Mouse (Mus musculus): ENCODE results near the gene Pfdn2. TPM values are rescaled to one million over a fixed set of nuclear protein-coding genes. Genes with fewer than 3 reads are reported as not detected.
"Not testable (repeated sequence)": the region's sequence is repeated elsewhere in the genome, so short reads cannot be mapped to it uniquely, and the experiment has no call there.

Gene Pfdn2
- total RNA-seq (2021), result 100 to 1,000 TPM in 1 of 2 experiments, 10 to 100 TPM in 1; 93.9 to 107 TPM

DNA sequence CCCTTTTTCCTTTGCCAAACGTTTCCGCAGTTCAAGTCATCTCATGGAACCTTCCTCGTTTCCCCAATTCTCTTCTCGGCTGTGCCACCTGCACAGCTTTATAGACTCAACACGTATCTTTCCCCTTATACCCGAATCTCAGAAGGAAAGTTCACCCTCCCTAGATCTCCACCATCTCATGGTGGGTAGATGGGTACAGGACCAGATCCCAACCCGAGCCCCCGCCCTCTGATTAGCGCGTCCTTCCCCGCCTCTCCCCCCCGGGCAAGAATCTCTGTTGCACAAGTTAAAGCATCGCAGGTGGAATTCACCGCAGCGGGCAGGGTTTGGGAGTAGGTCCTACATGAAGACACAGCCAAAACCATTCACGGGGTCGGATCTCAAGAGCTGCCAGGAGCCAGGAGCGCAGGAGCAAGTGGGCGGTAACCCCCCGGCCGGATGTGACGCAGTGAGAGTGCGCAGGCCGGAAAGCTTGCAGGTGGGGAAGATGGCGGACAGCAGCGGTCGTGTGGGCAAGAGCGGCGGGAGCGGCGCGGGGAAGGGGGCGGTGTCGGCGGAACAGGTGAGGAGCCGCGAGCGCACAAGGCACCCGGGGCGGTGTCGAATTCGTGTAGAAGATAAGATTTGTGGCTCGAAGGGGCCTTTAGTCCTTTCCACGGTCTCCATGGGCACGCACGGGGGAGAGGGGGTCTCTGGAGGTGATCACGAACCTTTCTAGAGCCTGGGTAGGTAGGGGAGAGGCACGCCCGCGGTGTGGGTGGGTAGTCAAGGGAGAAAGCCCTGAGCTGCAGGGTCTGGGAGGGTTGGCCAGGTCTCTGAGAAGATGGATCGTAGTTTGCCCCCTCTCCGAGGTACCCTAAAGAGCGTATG, at the start of gene Pfdn2, which contains the start of gene Nit1:
TSS of gene Pfdn2 (plus strand) at position 446 of the 870 bp plus-strand sequence.
TSS of gene Nit1 (minus strand) at position 422 of the 870 bp plus-strand sequence.
- intact Hi-C loops (cut with DNase I), result no loop called here
- peak; percentile 92 to 94 for DNase-seq (ENCODE audit: extremely low spot score in 1 of 2, low spot score in 2 of 2)

DNA sequence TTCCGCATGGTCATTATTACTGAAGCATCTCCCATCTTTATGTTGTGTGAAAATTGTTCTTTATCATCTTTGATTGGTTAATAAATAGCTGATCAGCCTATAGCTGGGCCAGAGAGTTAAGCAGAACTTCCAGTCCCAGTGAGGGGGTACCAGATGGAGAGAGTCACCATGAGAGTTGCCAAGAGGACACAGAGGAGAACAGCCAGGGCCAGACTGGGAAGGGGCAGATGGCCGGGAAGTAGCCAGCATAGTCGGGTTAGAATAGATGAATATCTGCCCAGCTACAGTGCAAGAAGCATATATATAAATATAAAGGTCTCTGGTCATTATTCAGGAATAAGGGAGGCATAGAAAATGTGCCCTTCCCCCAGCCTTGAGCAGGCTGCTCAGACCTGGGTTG, 47.2 kb upstream of the Pfdn2 start:
- intact Hi-C loops (cut with DNase I), result no loop called here

DNA sequence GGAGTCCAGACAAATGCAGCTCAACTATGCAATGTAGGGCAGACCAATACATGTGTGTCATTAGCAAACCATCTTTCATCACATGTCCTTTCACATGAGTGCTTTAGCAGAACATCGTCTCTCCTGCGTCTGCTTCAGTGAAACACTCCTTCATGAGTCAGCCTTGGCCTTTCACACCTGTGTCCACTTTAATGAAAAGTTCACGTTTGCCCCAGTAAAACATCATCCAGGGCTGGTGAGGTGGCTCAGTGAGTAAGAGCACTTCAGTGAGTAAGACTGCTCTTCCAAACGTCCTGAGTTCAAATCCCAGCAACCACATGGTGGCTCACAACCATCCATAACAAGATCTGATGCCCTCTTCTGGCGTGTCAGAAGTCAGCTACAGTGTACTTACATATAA, 39.3 kb upstream of the Pfdn2 start:
- DNase-seq (ENCODE audit: extremely low spot score in 1 of 2, low spot score in 2 of 2); intact Hi-C loops (cut with DNase I): not testable (repeated sequence)

More for the DNA sequence above, 47.2 kb upstream of the Pfdn2 start:
- no peak for DNase-seq (ENCODE audit: extremely low spot score in 1 of 2, low spot score in 2 of 2)

DNA sequence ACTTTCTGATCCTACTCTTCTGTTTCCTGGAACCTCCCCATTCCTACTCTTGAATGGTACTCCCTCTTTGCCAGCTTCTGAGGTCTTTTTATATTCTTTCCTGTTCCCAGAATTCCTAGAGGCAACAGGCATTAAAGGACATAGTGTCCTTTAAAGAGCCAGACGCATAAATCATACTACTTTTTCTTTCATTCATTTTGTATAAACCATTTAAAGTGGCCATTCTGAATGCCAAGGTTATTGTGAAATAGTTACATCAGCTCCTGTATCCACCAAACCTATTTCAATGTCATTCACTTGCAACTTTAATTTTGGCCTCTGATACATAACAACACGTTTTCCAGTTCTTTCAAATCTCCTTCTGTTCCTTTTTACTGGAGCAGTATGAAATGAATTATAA, 36.1 kb upstream of the Pfdn2 start:
- DNase-seq (ENCODE audit: extremely low spot score in 1 of 2, low spot score in 2 of 2), result no peak
- intact Hi-C loops (cut with DNase I), result no loop called here

DNA sequence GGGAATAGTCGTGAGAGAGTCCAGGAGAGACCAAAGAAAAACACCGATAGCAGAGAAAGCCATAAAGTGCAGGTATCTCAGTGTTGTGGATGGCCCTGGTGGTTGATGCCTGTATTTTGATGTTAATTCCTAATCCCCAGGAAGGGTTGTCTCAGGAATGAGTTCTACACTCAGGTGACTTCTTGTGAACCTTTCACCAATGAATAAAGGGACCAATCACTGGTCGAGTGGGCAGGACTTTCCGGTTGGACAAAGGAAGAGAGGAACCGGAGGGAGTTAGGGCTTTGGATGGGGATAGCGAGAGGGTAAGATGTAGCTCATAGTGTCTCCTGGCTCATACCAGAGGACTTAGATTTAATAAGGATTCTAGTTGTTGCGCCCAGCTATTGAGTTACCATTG, 25.7 kb upstream of the Pfdn2 start:
- intact Hi-C loops (cut with DNase I), result loop anchor here (5.0 kb wide), 1 partner anchor 38 kb away; no protein-coding TSS in a partner anchor
- no peak for DNase-seq (ENCODE audit: extremely low spot score in 1 of 2, low spot score in 2 of 2)

DNA sequence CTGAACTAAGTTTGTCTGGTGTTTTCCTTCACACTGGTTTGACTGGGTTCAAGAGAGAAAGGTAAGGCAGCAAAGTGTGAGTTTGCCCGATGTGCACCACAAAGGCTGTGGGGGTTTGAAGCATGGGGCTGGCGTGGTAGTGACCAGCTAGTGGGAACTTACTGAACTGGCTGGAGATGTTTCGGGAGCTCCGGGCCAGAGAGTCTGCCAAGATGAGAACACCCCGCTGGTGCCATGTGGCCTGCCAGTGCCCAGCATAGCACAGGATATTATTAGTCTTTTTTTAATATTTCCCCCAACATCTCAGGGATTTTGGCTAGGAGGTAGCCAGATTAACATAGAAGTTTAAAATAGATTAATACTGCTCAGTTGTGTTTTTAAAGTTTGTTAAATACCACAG, 25.3 kb upstream of the Pfdn2 start:
- intact Hi-C loops (cut with DNase I), result loop anchor here (5.0 kb wide), 1 partner anchor 37 kb away; no protein-coding TSS in a partner anchor
- DNase-seq (ENCODE audit: extremely low spot score in 1 of 2, low spot score in 2 of 2), result no peak

DNA sequence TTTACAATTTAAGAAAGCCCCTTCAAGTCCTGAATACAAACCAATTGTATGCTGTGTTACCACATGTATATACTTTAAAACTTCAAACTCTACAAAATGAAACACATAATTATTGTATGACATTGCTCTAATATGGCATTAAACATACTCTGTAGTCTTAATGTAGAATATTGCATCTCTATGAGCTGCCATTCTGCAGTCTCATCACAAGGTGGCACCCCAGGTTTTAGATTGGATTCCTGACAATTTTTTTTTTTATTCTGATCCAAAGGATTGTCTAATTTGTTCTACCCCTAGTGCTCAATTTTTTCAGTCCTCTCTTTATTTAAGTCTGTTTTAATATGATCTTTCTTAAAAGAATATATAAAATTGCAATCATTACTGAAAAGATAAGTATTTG, 24.1 kb upstream of the Pfdn2 start:
- intact Hi-C loops (cut with DNase I), result loop anchor here (5.0 kb wide), 1 partner anchor 36 kb away; no protein-coding TSS in a partner anchor
- DNase-seq (ENCODE audit: extremely low spot score in 1 of 2, low spot score in 2 of 2), result no peak

DNA sequence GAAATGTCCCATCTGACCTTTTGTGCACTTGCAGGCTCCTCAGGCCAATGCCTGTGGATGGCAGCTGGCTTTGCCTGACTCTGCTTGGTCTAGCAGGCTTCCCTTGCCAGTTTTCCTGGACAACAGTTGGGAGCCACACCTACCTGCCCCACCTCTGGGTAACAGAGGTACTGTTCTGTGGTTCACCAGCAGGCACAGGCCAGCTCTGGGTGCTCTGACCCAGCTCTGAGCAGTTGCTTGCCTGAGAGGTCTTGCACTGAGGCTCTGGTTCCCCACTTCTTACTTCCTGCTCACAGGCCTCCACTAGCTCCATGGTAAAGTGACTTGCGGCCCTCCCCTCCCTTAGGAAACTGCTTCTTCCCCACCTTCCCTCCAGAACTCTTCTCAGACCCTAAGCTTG, 23.5 kb upstream of the Pfdn2 start:
- DNase-seq (ENCODE audit: extremely low spot score in 1 of 2, low spot score in 2 of 2), result no peak
- intact Hi-C loops (cut with DNase I), result loop anchor here (5.0 kb wide), 1 partner anchor 35 kb away; no protein-coding TSS in a partner anchor

DNA sequence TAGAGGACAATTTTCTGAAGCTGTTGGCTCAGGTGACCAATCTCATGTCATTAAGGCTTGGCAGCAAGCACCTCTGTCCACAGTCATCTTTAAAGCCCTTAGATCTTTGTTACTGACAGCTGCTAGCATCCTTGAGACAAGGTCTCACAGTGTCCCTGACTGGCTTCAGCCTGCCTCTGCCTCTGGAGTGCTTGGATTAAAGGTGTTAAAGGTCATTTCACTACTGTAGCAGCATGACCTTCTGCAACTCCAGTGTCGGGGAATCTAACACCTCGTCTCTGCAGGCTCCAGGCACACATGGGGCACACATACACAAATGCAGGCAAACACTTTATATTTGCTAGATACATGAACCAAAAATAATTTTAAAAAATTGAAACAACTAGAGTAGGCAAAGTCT, 19.9 kb upstream of the Pfdn2 start:
- no peak for DNase-seq (ENCODE audit: extremely low spot score in 1 of 2, low spot score in 2 of 2)
- intact Hi-C loops (cut with DNase I), result no loop called here

DNA sequence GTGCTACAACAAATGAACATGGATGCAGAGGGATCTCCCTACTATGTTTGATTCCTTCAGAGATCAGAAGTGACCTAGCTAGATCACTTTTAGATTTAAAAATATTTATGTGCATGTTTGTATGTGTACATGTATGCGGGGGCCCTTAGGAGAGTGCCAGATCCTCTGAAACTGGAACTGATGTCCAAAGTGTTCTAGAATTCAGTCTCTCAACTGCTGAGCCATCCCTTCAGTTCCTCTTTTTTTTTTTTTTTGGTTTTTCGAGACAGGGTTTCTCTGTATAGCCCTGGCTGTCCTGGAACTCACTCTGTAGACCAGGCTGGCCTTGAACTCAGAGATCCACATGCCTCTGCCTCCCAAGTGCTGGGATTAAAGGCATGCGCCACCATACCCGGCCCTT, 18.9 kb upstream of the Pfdn2 start:
- intact Hi-C loops (cut with DNase I); DNase-seq (ENCODE audit: extremely low spot score in 1 of 2, low spot score in 2 of 2): not testable (repeated sequence)

DNA sequence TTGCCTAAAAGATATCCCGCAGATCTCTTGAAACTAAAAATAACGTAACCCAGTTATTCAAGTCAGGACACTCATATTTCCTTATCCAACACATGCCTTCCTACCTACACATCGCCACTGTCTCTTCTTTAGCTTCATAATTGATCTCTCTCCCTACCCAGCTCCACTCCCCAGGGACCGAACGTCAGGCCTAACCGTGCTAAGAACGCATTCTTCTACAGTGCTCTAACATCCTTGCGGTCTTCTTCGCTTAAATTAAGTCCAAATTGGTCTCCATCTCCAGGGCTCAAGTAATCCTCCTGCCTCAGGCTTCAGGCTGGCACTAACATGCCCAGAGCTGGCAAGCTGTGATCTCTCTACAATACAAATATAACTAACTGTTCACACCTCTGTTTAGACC, 17.2 kb upstream of the Pfdn2 start:
- intact Hi-C loops (cut with DNase I), result loop anchor here (2.0 kb wide), 1 partner anchor 33 kb away; the partner anchor contains the start of gene Ufc1
- DNase-seq (ENCODE audit: extremely low spot score in 1 of 2, low spot score in 2 of 2), result no peak

DNA sequence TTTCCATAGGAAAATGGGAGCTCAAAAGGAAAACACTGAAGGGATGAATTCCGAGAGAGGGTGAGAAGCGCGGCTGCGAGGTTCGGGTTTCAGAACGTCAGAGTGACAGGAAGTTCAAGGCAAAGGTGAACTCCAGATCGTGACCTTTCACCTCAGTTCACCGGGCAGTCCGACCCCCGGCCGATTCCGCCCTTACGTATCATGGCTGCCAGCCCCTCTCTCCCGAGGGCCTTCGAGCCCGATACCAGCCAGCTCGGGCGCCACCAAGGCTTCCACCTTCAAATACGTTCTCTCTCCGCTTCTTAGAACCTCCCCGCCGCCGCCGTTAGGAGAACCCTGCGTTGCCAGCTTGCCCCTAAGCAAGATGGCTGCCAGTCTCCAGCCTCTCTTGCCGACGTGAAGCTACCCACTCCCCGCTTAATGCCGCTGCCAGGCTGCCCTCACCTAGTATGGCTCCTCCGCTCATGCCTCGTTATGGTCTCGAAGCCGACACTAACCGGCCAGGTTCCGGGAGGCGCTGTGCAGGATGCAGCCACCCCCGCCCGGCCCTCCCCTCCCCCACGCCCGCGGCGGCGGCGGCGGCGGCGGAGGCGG, 16.5 kb upstream of the Pfdn2 start, which contains the start of gene Dedd:
TSS of gene Dedd (plus strand) at position 307 of the 594 bp plus-strand sequence.
- intact Hi-C loops (cut with DNase I), result loop anchor here (2.0 kb wide), 1 partner anchor 34 kb away; the partner anchor contains the start of gene Ufc1
- peak; percentile 95 for DNase-seq (ENCODE audit: extremely low spot score in 1 of 2, low spot score in 2 of 2)

DNA sequence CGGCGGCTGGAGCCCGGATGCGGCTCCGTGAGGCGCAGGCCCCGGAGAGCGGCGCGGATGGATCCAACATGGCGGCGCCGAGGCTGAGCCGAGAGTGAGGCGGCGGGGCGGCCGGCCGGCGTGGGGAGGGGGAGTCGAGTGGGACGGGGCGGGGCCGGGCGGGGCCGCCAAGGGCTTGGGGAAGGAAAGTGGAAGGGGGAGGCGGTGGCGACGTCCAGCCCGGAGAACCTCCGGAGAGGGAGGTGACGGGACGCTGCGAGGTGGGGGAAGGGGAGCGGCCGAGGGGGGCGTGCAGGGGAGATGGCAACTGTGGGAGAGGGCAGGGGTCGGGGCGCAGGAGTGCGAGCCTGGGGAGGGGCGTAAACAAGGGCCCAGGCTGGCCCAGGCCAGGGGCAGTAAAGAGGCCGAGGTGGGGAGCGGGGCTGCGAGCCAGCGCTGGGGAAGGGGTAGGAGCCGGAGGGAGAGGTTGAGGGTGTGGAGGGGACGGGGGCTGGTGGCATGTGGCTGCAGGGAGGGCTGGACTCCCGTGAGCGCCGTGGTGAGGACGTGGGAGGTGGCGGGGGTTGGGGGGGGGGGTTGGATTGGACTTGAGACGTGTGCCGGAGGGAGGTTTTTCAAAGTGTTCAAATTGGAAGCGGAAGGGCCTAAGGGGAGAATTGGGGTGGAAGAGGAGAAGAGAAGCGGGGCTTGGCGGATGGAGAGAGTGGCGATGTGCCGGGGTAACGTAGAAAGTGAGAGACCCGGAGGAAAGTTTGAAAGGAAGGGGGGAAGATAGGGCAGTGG, 15.8 kb upstream of the Pfdn2 start:
- peak; percentile 33 to 91 for DNase-seq (ENCODE audit: extremely low spot score in 1 of 2, low spot score in 2 of 2)
- intact Hi-C loops (cut with DNase I), result loop anchor here (2.0 kb wide), 1 partner anchor 35 kb away; the partner anchor contains the start of gene Ufc1

DNA sequence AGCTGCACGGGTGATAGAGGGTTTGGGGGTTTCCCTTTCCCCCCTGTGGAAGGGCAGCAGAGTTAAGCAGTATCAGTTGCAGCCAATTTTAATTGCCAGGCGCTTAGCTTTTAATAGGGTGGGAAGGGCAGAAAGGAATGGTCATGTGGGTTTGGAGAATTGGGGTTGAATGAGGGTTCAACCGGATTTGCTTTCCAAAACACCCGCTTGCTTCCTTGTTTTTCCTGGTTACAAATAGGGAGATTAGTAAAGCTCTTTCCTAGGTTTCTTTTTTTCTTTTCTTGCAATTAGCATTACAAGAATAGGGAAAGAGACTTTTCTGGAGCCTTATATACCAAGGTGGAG, 15.3 kb upstream of the Pfdn2 start:
- no peak for DNase-seq (ENCODE audit: extremely low spot score in 1 of 2, low spot score in 2 of 2)
- intact Hi-C loops (cut with DNase I), result no loop called here

DNA sequence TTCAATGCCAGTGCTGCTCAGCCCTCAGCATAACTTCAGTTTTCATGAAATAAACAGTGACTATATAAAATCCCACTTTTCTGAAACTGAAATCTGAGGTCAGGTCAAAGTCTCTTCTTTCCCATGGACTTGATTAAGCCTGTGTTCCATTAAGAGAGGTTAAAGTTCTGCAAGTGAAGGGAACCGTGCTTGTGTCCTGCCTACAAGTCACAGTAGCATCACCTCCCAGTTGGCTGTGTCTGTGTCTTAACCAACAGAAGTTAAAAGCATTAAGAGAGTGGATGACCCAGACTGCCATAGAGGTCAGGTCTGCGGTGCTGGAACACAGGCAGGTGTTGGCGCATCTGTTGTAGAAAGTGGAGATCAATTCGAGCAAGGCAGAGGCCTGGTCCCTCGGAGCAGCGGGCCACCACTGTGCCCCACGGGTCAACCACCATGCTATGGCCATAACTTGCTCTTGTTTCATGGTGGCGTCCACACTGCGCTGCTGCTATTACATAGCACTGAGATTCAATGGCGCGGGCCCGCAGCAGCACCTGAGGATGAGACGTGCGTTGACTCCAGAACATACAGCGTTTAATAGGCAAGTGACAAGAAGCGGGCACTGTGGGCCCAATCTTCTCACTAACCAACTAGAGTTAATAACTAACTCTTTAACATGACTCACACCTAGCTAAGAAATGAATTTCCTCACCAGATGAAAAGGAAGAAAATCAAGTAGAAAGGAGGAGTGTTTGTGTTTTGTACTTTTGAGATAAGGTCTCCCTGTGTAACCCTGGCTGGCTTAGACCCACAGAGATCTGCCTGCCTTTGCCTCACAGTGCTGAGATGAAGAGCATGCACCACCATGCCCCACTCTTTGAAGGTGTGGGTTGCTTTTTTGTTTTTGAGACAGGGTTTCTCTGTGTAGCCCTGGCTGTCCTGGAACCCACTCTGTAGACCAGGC, 2.9 kb upstream of the Pfdn2 start:
- DNase-seq (ENCODE audit: extremely low spot score in 1 of 2, low spot score in 2 of 2), result no peak
- intact Hi-C loops (cut with DNase I), result no loop called here

DNA sequence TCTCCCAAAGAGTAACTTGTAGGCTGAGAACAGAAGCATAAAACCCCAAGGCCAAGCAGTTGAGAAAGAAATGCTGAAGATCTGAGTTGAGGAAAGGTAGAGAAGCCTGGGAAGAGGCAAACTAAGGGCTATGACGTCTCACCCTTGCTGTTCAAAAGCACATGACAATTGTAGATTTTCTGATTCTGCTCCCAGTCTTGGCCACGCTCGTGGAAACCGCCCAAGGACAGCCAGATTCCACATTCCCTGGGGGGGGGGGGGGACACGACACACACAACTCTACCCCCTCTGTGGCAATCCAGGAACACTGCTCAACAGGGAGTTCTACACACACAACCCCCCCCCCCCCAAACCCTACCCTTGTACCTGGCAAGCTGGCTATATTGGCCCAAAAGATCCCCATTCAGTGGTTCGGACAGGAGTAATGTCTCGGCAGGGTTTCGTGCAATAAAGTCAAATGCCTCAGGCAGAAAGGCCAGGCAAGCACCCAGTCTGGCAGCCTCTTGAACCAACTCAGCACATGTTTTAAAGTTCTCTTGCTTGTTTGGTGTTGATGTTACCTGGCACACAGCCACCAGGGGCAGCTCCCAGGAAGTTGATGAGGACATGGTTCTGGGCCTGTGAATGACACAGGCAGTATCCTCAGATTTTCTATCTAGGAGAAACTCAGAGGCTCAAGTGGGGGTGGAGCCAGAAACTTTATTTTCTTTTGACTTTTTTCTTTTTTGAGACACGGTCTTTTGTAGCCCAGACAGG, 1.4 kb upstream of the Pfdn2 start:
- intact Hi-C loops (cut with DNase I), result no loop called here
- DNase-seq (ENCODE audit: extremely low spot score in 1 of 2, low spot score in 2 of 2), result peak in 1 of 2 experiments; percentile 58

DNA sequence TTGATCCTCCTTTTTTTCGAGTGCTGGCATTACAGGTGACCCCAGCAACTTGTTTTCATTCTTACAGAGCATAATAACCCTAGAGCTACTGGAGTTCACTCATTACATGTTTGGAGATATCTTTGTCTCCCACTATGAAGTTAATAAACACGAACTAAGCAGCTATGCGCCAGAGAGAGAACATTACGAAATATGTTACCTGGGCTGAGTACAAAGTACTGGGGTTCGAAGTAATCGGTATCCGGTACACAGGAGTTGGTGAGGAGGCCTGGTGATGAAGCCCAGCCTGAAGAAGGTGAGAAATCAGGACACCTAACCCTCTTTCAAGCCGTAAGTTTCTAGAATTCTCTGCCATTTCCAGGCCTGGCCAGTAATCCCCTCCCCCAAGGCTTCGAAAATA, 755 bp upstream of the Pfdn2 start:
- DNase-seq (ENCODE audit: extremely low spot score in 1 of 2, low spot score in 2 of 2), result no peak
- intact Hi-C loops (cut with DNase I), result no loop called here
